Mouse (Mus musculus) stomach, embryonic 14.5 days (tissue): Measurements from ENCODE around the gene Dact3. TPM values are rescaled to one million over a fixed set of nuclear protein-coding genes. Genes with fewer than 3 reads are reported as not detected.
A peak's percentile ranks its signal among the peaks of the same experiment; 100 is the strongest.

ENCODE experiments used
- ATAC-seq: fragments of 200-750 bp; cut with Nextera tagmentation; 2 replicates; pipeline ENCODE4 v1.8.0; 2017; ENCODE audit warnings: low read depth, moderate TSS enrichment; ENCODE audit not compliant: insufficient number of reproducible peaks, insufficient read depth, low FRiP score
- H3K27ac ChIP-seq: fragments of 300-500 bp; sonication (generic); 2 replicates; pipeline ENCODE4 v1.5.1; 2014; ENCODE audit warnings: mild to moderate bottlenecking, low read length, moderate library complexity, mixed read lengths
- H3K27me3 ChIP-seq: fragments of 300-500 bp; sonication (generic); 2 replicates; pipeline ENCODE4 v1.6.1; 2014; ENCODE audit warnings: low read length, control low read depth, mixed read lengths; ENCODE audit not compliant: control insufficient read depth, insufficient read depth
- H3K36me3 ChIP-seq: fragments of 300-500 bp; sonication (generic); 2 replicates; pipeline ENCODE4 v1.6.1; 2014; ENCODE audit warnings: mild to moderate bottlenecking, control low read depth, low read length, moderate library complexity, mixed read lengths; ENCODE audit not compliant: control insufficient read depth, insufficient read depth
- H3K4me1 ChIP-seq: fragments of 300-500 bp; sonication (generic); 2 replicates; pipeline ENCODE4 v1.6.1; 2014; ENCODE audit warnings: low read length, control low read depth, mixed read lengths; ENCODE audit not compliant: control insufficient read depth, insufficient read depth
- H3K4me2 ChIP-seq: fragments of 300-500 bp; sonication (generic); replicated peaks from 2 replicates; pipeline ENCODE4 v1.6.1; 2014; ENCODE audit warnings: low read depth, low read length, control low read depth
- H3K4me3 ChIP-seq: fragments of 300-500 bp; sonication (generic); 2 replicates; pipeline ENCODE4 v1.5.1; 2014; ENCODE audit warnings: low read depth, low read length, control low read depth
- H3K9ac ChIP-seq: fragments of 300-500 bp; sonication (generic); replicated peaks from 2 replicates; pipeline ENCODE4 v1.6.1; 2014; ENCODE audit warnings: low read depth, mild to moderate bottlenecking, control low read depth, low read length, moderate library complexity, mixed read lengths
- H3K9me3 ChIP-seq: fragments of 300-500 bp; sonication (generic); 2 replicates; pipeline ENCODE4 v1.6.1; 2016; ENCODE audit warnings: low read depth, low read length, control low read depth; ENCODE audit not compliant: control insufficient read depth
- WGBS: fragments of 180-500 bp; shearing (Covaris S2); extraction: QIAGEN DNeasy Blood & Tissue Kit; methylation state at CpG from one replicate; pipeline ENCODE4 v1.1.7; 2014; 5-methylcytosine and 5-hydroxymethylcytosine counted together
- polyA plus RNA-seq: library from polyadenylated mRNA; unstranded; fragments of >200 nt; fragmentation: Nextera tagmentation; extraction: Ambion mirVana; gene quantifications from 2 replicates; pipeline ENCODE4 v1.2.1, GENCODE M21; 2014

Gene Dact3
- polyA plus RNA-seq, 1 experiment from 2014 or later = 5.5 TPM

DNA sequence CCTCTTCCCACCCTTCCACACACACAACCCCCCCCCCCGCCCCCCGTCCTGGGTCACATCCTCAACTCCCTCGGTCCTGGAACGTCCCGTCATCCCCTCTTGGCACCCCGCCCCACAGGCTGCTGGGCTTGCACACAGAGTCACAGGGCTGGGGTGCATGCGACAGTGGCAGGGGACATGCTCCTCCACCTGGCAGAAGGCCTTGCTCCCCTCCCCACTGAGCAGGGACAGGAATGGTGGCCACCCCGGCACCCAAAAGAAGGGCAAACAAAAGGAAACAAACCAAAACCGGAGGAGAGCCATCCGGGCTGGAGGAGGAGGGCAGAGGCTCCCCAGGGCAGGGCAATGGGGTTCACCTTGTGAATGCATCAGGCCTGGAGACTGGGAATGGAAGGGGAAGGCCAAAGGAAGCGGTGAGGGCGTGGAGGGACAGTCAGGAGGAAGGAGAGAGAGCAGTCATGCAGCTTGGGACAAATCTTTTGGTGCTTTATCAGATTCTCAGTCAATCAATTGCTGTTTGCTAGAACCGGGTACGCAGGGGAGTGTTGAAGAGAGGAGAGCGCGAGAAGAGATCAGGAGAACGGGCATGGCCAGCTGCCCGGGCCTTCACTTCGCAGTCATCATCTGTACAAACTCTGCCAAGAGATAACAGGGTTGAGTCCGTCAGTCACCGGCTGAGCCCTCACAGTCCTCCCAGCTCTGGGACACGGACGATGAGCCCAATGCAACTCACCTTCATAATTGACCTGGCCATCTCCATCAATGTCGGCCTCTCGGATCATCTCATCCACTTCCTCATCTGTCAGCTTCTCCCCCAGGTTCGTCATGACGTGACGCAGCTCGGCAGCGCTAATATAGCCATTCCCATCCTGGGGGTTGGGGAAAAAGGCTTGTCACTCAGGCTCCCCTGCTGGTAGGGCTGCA is 41.5 kb downstream of the Dact3 start:
- no peaks in the 10 kb centered on the region for H3K9me3 ChIP-seq
- no peak overlapping the region for H3K4me3 ChIP-seq
- no peak for ATAC-seq
- no peak overlapping the region for H3K4me2 ChIP-seq
- peaks cover 18% of the 10 kb centered on the region for H3K4me1 ChIP-seq
- H3K36me3 ChIP-seq = peaks cover 60% of the 10 kb centered on the region
- H3K27ac ChIP-seq = no peak overlapping the region
- 75% methylated on average over 30 of the region's 30 CpGs for WGBS
- H3K27me3 ChIP-seq = no peaks in the 10 kb centered on the region
- no peak overlapping the region for H3K9ac ChIP-seq

DNA sequence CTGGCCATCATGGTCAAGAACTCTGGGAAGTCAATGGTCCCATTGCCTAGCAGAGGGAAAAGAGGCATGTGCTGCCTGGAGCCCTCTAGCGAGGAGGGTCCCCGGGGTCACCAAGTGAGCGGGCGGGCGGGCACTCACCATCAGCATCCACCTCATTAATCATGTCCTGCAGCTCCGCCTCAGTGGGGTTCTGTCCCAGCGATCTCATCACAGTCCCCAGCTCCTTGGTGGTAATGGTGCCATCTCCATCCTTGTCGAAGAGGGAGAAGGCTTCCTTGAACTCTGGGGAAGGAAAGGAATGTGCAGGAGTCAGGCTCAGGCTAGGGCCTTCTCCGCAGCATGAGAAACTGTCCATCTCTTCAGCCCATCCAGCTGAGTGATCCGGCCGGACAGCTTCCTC is 42.3 kb downstream of the Dact3 start:
- ATAC-seq = no peak
- H3K36me3 ChIP-seq = peaks cover 60% of the 10 kb centered on the region
- H3K4me3 ChIP-seq = no peak overlapping the region

DNA sequence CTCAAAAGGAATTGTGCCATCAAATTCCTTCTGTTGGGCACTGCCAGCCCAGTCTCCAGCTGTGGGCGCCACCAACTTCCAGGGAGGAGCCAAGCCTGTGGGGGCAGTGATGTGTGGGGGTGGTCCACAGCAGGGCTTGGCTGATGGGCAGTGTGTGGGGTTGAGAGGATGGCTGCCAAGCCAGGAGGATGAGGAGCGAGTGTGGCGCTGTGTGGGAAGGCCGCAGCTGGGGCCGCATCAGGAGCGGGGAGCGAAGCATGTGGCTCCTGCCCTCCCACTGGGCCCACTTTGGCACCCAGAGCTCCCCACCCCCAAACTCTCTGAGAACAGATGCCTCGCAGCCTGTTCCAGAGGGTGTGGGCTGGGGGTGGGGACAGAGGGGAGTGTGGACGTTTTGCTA is 42.9 kb downstream of the Dact3 start:
- H3K4me2 ChIP-seq = no peak overlapping the region
- peaks cover 60% of the 10 kb centered on the region for H3K36me3 ChIP-seq
- H3K4me1 ChIP-seq = peaks cover 31% of the 10 kb centered on the region
- no peak overlapping the region for H3K9ac ChIP-seq
- no peaks in the 10 kb centered on the region for H3K9me3 ChIP-seq
- H3K27ac ChIP-seq = no peak overlapping the region
- WGBS = 73% methylated on average over 9 of the region's 9 CpGs
- H3K27me3 ChIP-seq = no peaks in the 10 kb centered on the region
- no peak for ATAC-seq
- H3K4me3 ChIP-seq = no peak overlapping the region

More for the DNA sequence above, 42.3 kb downstream of the Dact3 start:
- Histone ChIP-seq H3K4me1 (peaks cover 27% of the 10 kb centered on the region), H3K27ac (no peak overlapping the region), H3K9me3 (no peaks in the 10 kb centered on the region), H3K9ac (no peak overlapping the region; the same call in 1 of the 2 replicates), H3K4me2 (no peak overlapping the region), H3K27me3 (no peaks in the 10 kb centered on the region)
- 57% methylated on average over 11 of the region's 11 CpGs for WGBS

GRCm38 (mm10) chr7:16918670-16919069 is 43.6 kb downstream of the Dact3 start:
- Histone ChIP-seq H3K36me3 (peaks cover 60% of the 10 kb centered on the region), H3K4me3 (no peak overlapping the region), H3K9ac (no peak overlapping the region), H3K9me3 (no peaks in the 10 kb centered on the region), H3K27ac (no peak overlapping the region), H3K4me2 (no peak overlapping the region), H3K27me3 (no peaks in the 10 kb centered on the region), H3K4me1 (peaks cover 31% of the 10 kb centered on the region)
- no peak for ATAC-seq
- 60% methylated on average over 3 of the region's 3 CpGs for WGBS

DNA sequence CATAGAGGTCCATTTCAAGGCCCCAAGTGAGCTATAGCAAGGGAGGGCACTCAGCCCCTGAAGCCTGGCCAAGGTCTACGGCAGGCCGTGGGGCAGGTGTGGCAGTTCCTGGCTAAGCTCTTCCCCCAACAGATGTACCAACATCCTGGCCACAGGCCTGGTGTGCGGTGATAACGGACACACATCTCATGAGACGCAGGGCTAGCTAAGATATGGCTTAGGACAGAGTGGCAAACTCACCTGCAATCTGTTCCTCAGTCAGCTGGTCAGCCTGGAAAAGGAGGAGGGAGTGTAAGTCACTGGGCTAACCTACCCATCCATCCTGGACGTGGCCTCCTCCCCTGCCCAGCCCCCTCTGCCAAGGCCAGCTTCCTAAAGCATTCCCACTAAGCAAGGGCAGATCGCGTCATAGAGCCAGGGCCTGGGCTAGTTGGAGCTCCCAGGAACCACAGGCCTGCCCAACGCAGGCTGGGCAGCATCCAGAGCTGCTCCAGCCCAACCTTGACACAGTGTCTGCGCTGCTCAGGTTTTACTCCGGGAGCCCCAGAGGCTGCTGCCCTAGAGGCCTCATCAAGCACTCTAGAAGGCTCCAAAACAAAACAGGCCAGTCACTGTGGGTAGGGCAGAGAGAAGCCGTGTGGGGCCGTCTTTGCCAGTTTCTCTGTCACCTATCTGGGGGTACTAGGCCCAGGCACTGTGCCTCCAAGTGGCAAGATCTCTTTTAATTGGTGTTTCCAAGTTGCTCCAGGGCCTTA is 44.5 kb downstream of the Dact3 start:
- Histone ChIP-seq H3K4me2 (0 out of 2 replicates have a peak overlapping the region, but pooled peaks have one; percentile 10), H3K27ac (no peak overlapping the region), H3K4me3 (no peak overlapping the region), H3K4me1 (peaks cover 31% of the 10 kb centered on the region), H3K9ac (no peak overlapping the region), H3K36me3 (peaks cover 56% of the 10 kb centered on the region), H3K27me3 (no peaks in the 10 kb centered on the region), H3K9me3 (no peaks in the 10 kb centered on the region)
- WGBS = 76% methylated on average over 13 of the region's 13 CpGs
- no peak for ATAC-seq

DNA sequence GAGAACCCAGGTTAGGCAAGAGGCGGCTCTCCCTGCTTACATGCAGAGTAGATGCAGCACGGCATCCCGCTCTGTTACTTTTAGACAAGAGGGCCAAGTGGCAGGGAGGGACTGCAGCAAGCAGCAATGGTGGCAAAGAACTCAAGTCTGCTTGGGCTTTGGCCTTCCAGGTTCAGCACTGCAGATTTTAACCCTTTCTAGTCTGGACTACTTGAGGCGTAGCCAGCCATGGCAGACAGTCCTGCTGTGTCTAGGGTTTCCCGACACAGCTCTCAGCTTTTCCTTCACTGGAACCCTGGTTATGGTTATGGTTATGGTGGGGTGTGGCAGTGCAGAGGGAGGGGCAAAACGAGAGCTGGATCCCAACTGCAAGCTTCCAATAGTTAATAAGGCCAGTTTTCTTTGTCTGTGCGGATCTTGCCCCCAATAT is 45.0 kb downstream of the Dact3 start:
- peaks cover 50% of the 10 kb centered on the region for H3K36me3 ChIP-seq
- H3K4me1 ChIP-seq = peaks cover 31% of the 10 kb centered on the region
- H3K4me3 ChIP-seq = no peak overlapping the region

GRCm38 (mm10) chr7:16920818-16921791 is 46.0 kb downstream of the Dact3 start:
- Histone ChIP-seq H3K9ac (no peak overlapping the region; the same call in 1 of the 2 replicates), H3K27ac (peak overlapping the region; percentile 70; the same call in 1 of the 2 replicates), H3K4me2 (peak overlapping the region; percentile 65), H3K36me3 (peaks cover 42% of the 10 kb centered on the region), H3K4me1 (peaks cover 31% of the 10 kb centered on the region), H3K9me3 (no peaks in the 10 kb centered on the region), H3K27me3 (no peaks in the 10 kb centered on the region), H3K4me3 (peak overlapping the region; percentile 94; the same call in 1 of the 2 replicates)
- 46% methylated on average over 21 of the region's 21 CpGs for WGBS
- ATAC-seq = no peak

More for the DNA sequence above, 45.0 kb downstream of the Dact3 start:
- Histone ChIP-seq H3K4me2 (0 out of 2 replicates have a peak overlapping the region, but pooled peaks have one; percentile 10), H3K9ac (no peak overlapping the region), H3K9me3 (no peaks in the 10 kb centered on the region), H3K27ac (no peak overlapping the region), H3K27me3 (no peaks in the 10 kb centered on the region)
- no peak for ATAC-seq
- 84% methylated on average over 7 of the region's 7 CpGs for WGBS
